In genomic region chr1:181247175-181247574, GRCm38 (mm10) we compare ENCODE assay signal across 10 mouse cellular contexts. TPM values are rescaled to one million over a fixed set of nuclear protein-coding genes. Genes with fewer than 3 reads are reported as not detected.
DNase-seq lines count a peak whose midpoint lies in the region; ATAC-seq and TF ChIP-seq lines count a peak whose summit lies in the region.
"Had no signal": no experiment of that assay in that cellular context is flagged by ENCODE, and none has a peak within 500 bp of the region (broad histone marks: within the 10 kb centered on the region; RNA-seq: fewer than 3 reads in every experiment).

No protein-coding gene starts in this region.

- H3K9ac ChIP-seq in MEL (ENCODE audit: control insufficient read depth, low read depth, low read length, poor library complexity, severe bottlenecking) = peak overlapping the region; percentile 77
- H3K9ac ChIP-seq in midbrain, postnatal 0 days (replicated peaks; ENCODE audit: low read length, poor library complexity, severe bottlenecking) = no peak overlapping the region
- no peak overlapping the region for H3K9ac ChIP-seq in forebrain, postnatal 0 days
- H3K9ac ChIP-seq: embryonic facial prominence, embryonic 12.5 days; midbrain, embryonic 12.5 days had no signal

- intact Hi-C loops in heart, postnatal 10 days (cut with DNase I) = no loop called here
- intact Hi-C loops in heart, postnatal 25 days (cut with DNase I) = no loop called here

- peaks cover 0 to 15% of the 10 kb centered on the region in 2 experiments; a peak in 2 of 4 replicates for H3K36me3 ChIP-seq in MEL (ENCODE audit: control insufficient read depth in 1 of 2, insufficient read depth in 2 of 2, low read length in 2 of 2)
- H3K36me3 ChIP-seq in midbrain, postnatal 0 days (ENCODE audit: insufficient read depth, low read length) = no peaks in the 10 kb centered on the region
- no peaks in the 10 kb centered on the region for H3K36me3 ChIP-seq in kidney, adult 2 months (ENCODE audit: control insufficient read depth, insufficient read depth, low read length)
- no peaks in the 10 kb centered on the region for H3K36me3 ChIP-seq in forebrain, postnatal 0 days (ENCODE audit: insufficient read depth)
- H3K36me3 ChIP-seq: embryonic facial prominence, embryonic 12.5 days; midbrain, embryonic 12.5 days had no signal

- H3K9me3 ChIP-seq in MEL (replicated peaks; ENCODE audit: insufficient read depth, low read length) = no peaks in the 10 kb centered on the region
- H3K9me3 ChIP-seq in midbrain, postnatal 0 days (ENCODE audit: low read length) = 0 out of 2 replicates have a peak, but pooled peaks cover 3% of the 10 kb centered on the region
- H3K9me3 ChIP-seq in forebrain, postnatal 0 days (ENCODE audit: low read length) = 0 out of 2 replicates have a peak, but pooled peaks cover 4% of the 10 kb centered on the region
- H3K9me3 ChIP-seq: embryonic facial prominence, embryonic 12.5 days; midbrain, embryonic 12.5 days had no signal

- H3K27ac ChIP-seq in MEL (ENCODE audit: control insufficient read depth, low read depth, low read length) = peak overlapping the region; percentile 100
- no peak overlapping the region for H3K27ac ChIP-seq in midbrain, postnatal 0 days (ENCODE audit: low read depth, low read length)
- H3K27ac ChIP-seq in kidney, adult 2 months (ENCODE audit: insufficient read depth, low read depth, low read length) = no peak overlapping the region
- no peak overlapping the region for H3K27ac ChIP-seq in forebrain, postnatal 0 days (ENCODE audit: low read depth, low read length)
- H3K27ac ChIP-seq: embryonic facial prominence, embryonic 12.5 days; midbrain, embryonic 12.5 days had no signal

- ATAC-seq in megakaryocyte progenitor cell, adult 5-6 weeks (replicated peaks; ENCODE audit: poor library complexity) = peak; percentile 59
- no peak for ATAC-seq in midbrain, postnatal 0 days (ENCODE audit: low FRiP score)
- no peak for ATAC-seq in forebrain, postnatal 0 days

- no peak overlapping the region for H3K4me2 ChIP-seq in midbrain, postnatal 0 days (ENCODE audit: low read depth, low read length, poor library complexity, severe bottlenecking)
- H3K4me2 ChIP-seq in forebrain, postnatal 0 days (ENCODE audit: low read depth) = no peak overlapping the region
- H3K4me2 ChIP-seq: embryonic facial prominence, embryonic 12.5 days; midbrain, embryonic 12.5 days had no signal

- peak overlapping the region; percentile 35 to 76; a peak in 3 of 4 replicates for H3K4me3 ChIP-seq in MEL (ENCODE audit: control insufficient read depth in 1 of 2, insufficient read depth in 1 of 2, low read depth in 2 of 2, low read length in 2 of 2)
- H3K4me3 ChIP-seq in midbrain, postnatal 0 days (ENCODE audit: low read depth, low read length) = no peak overlapping the region
- no peak overlapping the region for H3K4me3 ChIP-seq in kidney, adult 2 months (ENCODE audit: insufficient read depth, low read depth, low read length)
- no peak overlapping the region for H3K4me3 ChIP-seq in forebrain, postnatal 0 days (ENCODE audit: low read depth, low read length)
- H3K4me3 ChIP-seq: embryonic facial prominence, embryonic 12.5 days; midbrain, embryonic 12.5 days had no signal

- no peaks in the 10 kb centered on the region for H3K27me3 ChIP-seq in MEL (ENCODE audit: control insufficient read depth in 1 of 2, insufficient read depth in 2 of 2, low read length in 2 of 2)
- H3K27me3 ChIP-seq in midbrain, postnatal 0 days (ENCODE audit: insufficient read depth, low read length) = no peaks in the 10 kb centered on the region
- no peaks in the 10 kb centered on the region for H3K27me3 ChIP-seq in kidney, adult 2 months (replicated peaks; ENCODE audit: control insufficient read depth, insufficient read depth, low read length)
- no peaks in the 10 kb centered on the region for H3K27me3 ChIP-seq in forebrain, postnatal 0 days (ENCODE audit: insufficient read depth, low read length)
- H3K27me3 ChIP-seq: embryonic facial prominence, embryonic 12.5 days; midbrain, embryonic 12.5 days had no signal

- H3K4me1 ChIP-seq in MEL (ENCODE audit: control insufficient read depth in 1 of 2, insufficient read depth in 2 of 2, low read length in 2 of 2) = peaks cover 16 to 34% of the 10 kb centered on the region in 2 experiments
- no peaks in the 10 kb centered on the region for H3K4me1 ChIP-seq in midbrain, postnatal 0 days (ENCODE audit: insufficient read depth, low read length)
- H3K4me1 ChIP-seq in kidney, adult 2 months (ENCODE audit: control insufficient read depth, insufficient read depth, low read length) = no peaks in the 10 kb centered on the region
- no peaks in the 10 kb centered on the region for H3K4me1 ChIP-seq in forebrain, postnatal 0 days (ENCODE audit: insufficient read depth)
- H3K4me1 ChIP-seq: midbrain, embryonic 12.5 days had no signal

- H3K79me2 ChIP-seq in MEL (ENCODE audit: control insufficient read depth, insufficient read depth, low read length, poor library complexity) = no peaks in the 10 kb centered on the region; the same call in 1 of the 2 replicates

- no peak for TF ChIP-seq POLR2A in MEL (IDR thresholded peaks at IDR 0.05; ENCODE audit: control insufficient read depth in 1 of 2, insufficient read depth in 1 of 2, low read depth in 1 of 2, low read length in 2 of 2, poor library complexity in 1 of 2)
- no peak for TF ChIP-seq POLR2A in kidney, adult 2 months (IDR thresholded peaks at IDR 0.05; ENCODE audit: low read depth, low read length)

- TF ChIP-seq CTCF in MEL (IDR thresholded peaks at IDR 0.05 in 2 of 3, conservative IDR thresholded peaks at IDR 0.05 in 1 of 3; ENCODE audit: control insufficient read depth in 1 of 3, insufficient read depth in 1 of 3, low read depth in 2 of 3, low read length in 3 of 3, poor library complexity in 1 of 3, severe bottlenecking in 1 of 3) = no peak
- no peak for TF ChIP-seq CTCF in midbrain, postnatal 0 days (IDR thresholded peaks at IDR 0.05)
- no peak for TF ChIP-seq CTCF in kidney, adult 2 months (conservative IDR thresholded peaks at IDR 0.05; ENCODE audit: insufficient read depth, insufficient read length, low read depth, low read length)
- TF ChIP-seq CTCF in forebrain, postnatal 0 days (IDR thresholded peaks at IDR 0.05; ENCODE audit: low read depth) = no peak

- no peak for TF ChIP-seq EP300 in MEL (IDR thresholded peaks at IDR 0.05; ENCODE audit: low read depth in 1 of 2, low read length in 2 of 2)

- DNase-seq in heart, adult 9 months (ENCODE audit: low spot score in 2 of 2) = peak; percentile 57 to 69
- no peak for DNase-seq in heart, postnatal 10 days
- DNase-seq in MEL (ENCODE audit: low read depth, low spot score) = peak; percentile 72
- peak; percentile 26 for DNase-seq in heart, postnatal 25 days (ENCODE audit: low spot score)
- no peak for DNase-seq in midbrain, postnatal 0 days (ENCODE audit: low spot score)
- DNase-seq in kidney, adult 2 months = no peak
- DNase-seq in forebrain, postnatal 0 days = no peak

- 79% methylated on average over 3 of the region's 3 CpGs for WGBS in midbrain, postnatal 0 days
- WGBS in kidney, adult 2 months = 59% methylated on average over 3 of the region's 3 CpGs
- WGBS in forebrain, postnatal 0 days = 79% methylated on average over 3 of the region's 3 CpGs

- no peak for TF ChIP-seq RAD21 in MEL (IDR thresholded peaks at IDR 0.05; ENCODE audit: low read depth, low read length)

TF ChIP-seq in MEL, 35 proteins besides CTCF, POLR2A, EP300 and RAD21:
- TF ChIP-seq NELFE (IDR thresholded peaks at IDR 0.05; ENCODE audit: low read depth, low read length) = peak; percentile 7; the same call in 1 of the 2 replicates
- 0 out of 2 replicates have a peak, but pooled peaks have one; percentile 6 for TF ChIP-seq CHD1 (IDR thresholded peaks at IDR 0.05; ENCODE audit: low read depth, low read length)
- TF ChIP-seq USF1 (IDR thresholded peaks at IDR 0.05; ENCODE audit: low read depth, low read length) = no peak
- no peak for TF ChIP-seq GATA1 (IDR thresholded peaks at IDR 0.05; ENCODE audit: low read depth, low read length)
- no peak for TF ChIP-seq TBP (IDR thresholded peaks at IDR 0.05; ENCODE audit: low read depth, low read length)

RNA-seq across cellular contexts. Expression of gene Wdr26, which starts 35.4 kb away (rescaled TPM):
- total RNA-seq in heart, postnatal 10 days (2021) = 100 to 1,000 TPM; 135 to 147 TPM
- total RNA-seq in MEL (2012; rRNA removed) = 21.6 and 23.5 TPM in 2 replicates
- polyA plus RNA-seq in MEL (2012; ENCODE audit: insufficient read depth in 1 of 2, insufficient read length in 2 of 2, low read depth in 1 of 2, low replicate concordance in 2 of 2, missing spikeins in 1 of 2) = 10 to 100 TPM in 1 of 2 experiments, not detected in 1; 35.1 TPM
- 100 to 1,000 TPM in 1 of 2 experiments, 10 to 100 TPM in 1; 96.0 to 103 TPM for total RNA-seq in heart, postnatal 25 days (2021)
- 124 and 137 TPM in 2 replicates for total RNA-seq in megakaryocyte progenitor cell, adult 5-6 weeks (2015)
- 105 and 114 TPM in 2 replicates for total RNA-seq in megakaryocyte progenitor cell, adult 5-6 weeks (2017)
- 49.6 and 66.9 TPM in 2 replicates for total RNA-seq in midbrain, postnatal 0 days (2014; rRNA removed)
- 31.4 and 44.1 TPM in 2 replicates for polyA plus RNA-seq in midbrain, postnatal 0 days (2015; fragmentation: Nextera tagmentation; extraction: Ambion mirVana)
- polyA plus RNA-seq in kidney, adult 2 months (2012; rRNA removed) = 28.5 and 32.1 TPM in 2 replicates
- total RNA-seq in forebrain, postnatal 0 days (2014; rRNA removed) = 51.5 and 55.6 TPM in 2 replicates
- polyA plus RNA-seq in forebrain, postnatal 0 days (2015; fragmentation: Nextera tagmentation; extraction: Ambion mirVana) = 26.1 and 43.0 TPM in 2 replicates

Comparison
In these comparisons a context has a peak if more than half of its experiments do, and no peak if none do; other contexts are left out.
1. DNase-seq: peak in heart, adult 9 months (2 of 2), MEL (single experiment) and heart, postnatal 25 days (single experiment); none in heart, postnatal 10 days (0 of 2), midbrain, postnatal 0 days (single experiment), kidney, adult 2 months (single experiment) and forebrain, postnatal 0 days (single experiment).
2. H3K4me3 ChIP-seq: peak in MEL (2 of 2); none in midbrain, postnatal 0 days (single experiment), kidney, adult 2 months (single experiment) and forebrain, postnatal 0 days (single experiment).